Mouse (Mus musculus) cerebellum, adult 8-10 months (tissue): ENCODE measurements at regions not wholly inside any gene's neighbourhood (a gene's known extent, or its start where the extent isn't known, plus 50 kb on each side); places are given as distances from the start of the nearest gene placed in this dataset.
"Not testable (repeated sequence)": the region's sequence is repeated elsewhere in the genome, so short reads cannot be mapped to it uniquely, and the experiment has no call there.

Experiments
- DNase-seq: peaks from one replicate; pipeline ENCODE4 v3.0.0; 2022

DNA sequence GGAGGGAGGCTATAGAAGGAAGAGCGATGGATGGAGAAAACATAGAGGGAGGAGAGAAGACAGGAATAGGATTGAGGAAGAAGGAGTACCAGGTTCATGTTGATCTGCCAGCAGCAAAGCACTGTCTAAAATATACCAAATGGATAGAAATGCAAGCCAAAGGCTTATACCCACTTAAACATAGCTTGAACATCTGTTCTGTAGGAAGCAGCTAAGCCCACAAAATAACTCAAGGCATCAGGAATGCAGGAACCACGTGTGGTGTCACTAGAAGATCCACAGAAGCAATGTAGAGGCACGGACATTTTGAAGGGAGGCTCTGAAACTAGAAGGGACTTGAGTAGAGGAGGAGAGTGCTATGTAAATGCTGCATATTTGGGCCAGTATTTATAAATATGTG, 78.9 kb downstream of the Smgc start:
- DNase-seq = no peak

DNA sequence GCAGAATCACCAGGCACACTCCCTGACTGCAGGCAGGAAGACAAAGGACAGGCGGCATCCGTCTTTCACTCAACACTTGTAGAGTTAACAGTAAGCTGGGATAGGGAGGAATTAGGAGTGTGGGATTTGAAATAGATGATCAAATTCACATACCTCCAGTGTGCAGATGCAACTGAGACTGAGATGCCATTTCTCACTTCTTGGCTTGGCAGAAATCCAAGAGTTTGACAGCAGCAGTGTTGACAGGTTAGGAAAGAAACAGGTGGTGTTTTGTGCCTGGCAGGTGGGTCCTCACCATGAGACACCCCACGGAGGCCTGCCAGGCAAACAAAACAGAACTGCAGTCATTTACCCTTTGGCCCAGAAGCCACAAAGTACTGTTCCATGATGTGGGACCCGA, 79.8 kb downstream of the Smgc start:
- peak; percentile 3 for DNase-seq

DNA sequence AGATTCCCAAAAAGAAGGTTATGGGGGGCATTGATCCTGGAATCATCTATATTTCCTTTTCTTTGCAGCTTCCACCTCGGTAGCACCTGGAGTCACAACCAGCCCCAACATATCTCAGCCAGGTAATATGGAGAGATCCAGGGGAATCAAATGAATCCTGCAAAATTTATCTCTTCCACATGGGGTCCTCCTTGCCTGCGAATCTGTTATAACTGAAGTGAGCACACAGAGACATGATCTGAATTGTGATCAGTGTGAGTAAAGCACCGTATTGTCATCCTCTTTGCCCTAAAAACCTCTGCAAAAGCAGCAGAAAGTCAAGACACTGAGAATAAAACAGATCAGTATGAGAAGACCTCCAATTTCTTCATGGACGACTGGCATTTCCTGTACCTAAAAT, 86.5 kb downstream of the Smgc start:
- DNase-seq = no peak

DNA sequence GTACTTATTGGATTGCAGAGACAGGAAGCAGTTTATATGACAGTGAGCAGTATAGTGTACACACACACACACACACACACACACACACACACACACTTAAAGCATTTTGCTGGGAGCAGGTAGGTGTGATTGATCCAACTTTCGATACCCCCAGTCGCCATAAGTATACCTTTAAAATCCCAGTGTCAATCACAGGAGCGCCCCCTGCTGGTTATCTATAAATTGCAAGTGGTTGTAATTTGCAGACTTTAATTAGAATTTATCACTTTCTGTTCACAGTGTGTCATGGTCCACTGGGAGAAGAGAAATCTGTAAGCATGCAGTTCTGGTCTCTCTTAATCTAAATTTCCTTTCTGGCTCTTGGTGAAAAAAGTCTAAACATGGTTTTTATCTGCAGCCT, 89.4 kb downstream of the Smgc start:
- no peak for DNase-seq

DNA sequence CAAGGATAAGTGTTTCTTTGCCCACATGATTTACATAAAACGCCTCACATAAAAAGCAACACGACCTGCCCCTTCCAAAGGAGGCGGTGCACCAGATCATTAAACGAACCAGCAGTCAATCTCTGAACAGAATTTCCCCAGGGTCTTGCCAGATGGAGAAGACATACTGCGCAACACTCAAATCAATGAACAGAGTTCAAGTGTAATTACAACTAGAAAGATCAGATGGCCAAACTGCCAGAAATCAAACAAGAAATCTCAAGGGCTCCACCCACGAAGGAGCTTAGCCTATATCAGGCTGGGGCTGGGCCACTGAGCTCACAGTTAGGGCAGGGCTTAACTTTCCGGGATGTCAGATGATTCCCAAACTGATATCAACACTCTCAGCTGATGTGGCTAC, 90.4 kb downstream of the Smgc start:
- no peak for DNase-seq

DNA sequence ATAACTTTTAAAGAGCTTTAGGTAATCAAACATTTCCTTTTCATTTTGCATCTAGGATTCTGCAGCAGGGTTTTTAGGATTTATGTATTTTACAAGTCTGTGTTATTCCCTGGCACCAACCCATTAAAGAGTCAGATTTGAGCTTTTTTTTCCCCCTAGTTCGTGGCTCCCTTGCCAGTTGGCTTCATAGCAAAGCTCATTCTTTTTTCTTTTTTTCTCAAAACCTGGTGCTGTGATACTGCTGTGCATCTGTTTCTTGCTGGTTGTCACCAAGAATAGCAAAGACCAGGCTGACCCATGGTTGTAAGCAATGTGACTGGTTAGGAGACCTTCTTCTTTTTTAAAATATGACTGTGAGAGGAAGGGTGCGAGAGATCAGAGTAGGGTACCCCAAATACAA, 93.7 kb upstream of the Cntn1 start:
- no peak for DNase-seq

DNA sequence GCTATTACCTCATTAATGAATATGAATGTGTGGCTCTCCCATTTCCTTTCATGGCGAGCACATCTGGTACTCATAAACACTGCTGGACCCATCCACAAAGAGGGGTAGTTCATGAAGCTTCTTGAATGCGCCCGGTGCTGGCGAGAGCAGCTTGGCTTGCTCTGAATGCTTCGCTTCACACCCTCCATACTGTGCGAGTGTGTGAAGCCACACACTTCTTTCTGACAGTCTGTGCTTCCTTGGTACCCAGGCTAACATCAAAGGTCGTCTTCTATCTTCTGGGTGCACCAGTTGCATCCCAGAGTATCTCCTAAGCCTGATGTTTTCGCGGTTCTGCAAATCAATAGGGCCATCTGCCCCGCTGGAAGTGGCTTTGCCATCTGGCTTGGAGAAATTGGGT, 85.8 kb upstream of the Cntn1 start:
- no peak for DNase-seq

DNA sequence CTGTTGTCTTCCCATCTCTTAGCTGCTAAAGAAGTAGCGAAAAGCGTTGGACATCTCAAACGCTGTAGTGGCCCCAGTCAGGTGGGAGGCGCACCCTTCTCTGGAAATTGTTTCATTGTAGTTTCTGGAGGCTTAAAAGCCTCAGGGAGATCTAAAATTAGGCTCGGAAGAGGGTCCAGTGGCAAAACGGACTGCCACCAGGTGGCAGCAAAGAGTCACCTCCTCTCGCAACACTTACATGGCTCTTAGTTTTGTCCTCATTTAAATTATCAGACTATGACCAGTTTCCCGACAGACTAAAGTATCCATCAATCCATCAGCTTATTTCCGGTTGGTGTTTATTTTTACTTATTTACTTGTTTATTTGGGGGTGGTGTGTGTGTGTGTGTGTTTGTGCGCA, 81.6 kb upstream of the Cntn1 start:
- peak; percentile 77 for DNase-seq

DNA sequence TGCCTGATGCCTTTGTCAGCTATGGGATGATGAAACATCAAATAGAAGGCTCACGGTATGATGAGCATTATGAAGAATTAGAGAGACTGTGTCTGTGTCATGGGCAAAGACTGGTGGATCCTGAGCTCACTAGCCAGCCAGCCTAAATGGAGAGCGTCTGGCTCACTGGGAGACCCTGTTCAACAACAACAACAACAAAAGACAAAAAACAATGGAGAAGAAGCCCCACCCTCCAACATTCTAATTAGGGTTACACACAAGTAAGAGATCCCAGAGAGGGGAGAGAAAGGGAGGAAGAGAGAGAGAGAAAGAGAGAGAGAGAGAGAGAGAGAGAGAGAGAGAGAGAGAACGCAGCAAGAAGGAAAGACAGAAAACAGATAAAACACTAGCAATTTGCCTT, 79.6 kb upstream of the Cntn1 start:
- no peak for DNase-seq

DNA sequence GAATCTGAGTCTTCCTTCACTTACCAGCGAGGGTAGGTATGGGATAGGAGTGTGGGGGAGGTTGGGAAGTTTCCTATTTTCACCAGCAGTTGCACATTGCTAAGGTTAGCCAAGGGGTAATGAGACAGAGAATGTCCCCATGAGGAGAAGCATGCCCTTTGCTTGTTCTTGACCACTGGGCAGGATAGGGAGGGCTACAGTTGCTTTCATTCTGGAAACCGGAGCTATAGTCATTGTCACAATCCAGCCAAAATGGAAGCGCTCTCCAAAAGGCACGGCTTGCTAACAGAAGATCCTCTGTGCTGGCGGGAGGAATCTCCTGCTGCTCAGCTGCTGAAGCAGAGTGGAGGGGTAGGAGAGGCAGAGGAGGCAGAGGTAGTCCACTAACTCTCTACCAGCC, 79.1 kb upstream of the Cntn1 start:
- DNase-seq = no peak

DNA sequence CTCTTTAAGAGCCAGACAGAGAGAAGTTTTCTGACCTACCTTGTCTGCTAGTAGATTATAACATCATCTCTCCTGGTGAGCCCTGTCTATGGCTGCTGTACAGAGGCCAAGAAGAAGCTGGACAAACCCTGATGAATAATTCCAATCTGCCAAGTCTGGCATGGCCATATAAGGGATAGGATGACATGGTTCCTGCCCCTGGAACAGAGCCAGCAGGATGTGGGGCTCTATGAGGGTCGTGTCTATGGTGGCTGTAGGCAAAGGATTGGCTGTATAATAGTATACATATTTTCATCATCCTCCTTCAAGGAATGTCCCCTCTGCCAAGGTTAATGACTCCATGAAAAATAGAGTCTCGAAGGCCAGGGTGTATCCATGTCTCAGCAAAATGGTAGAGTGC, 75.4 kb upstream of the Cntn1 start:
- no peak for DNase-seq

DNA sequence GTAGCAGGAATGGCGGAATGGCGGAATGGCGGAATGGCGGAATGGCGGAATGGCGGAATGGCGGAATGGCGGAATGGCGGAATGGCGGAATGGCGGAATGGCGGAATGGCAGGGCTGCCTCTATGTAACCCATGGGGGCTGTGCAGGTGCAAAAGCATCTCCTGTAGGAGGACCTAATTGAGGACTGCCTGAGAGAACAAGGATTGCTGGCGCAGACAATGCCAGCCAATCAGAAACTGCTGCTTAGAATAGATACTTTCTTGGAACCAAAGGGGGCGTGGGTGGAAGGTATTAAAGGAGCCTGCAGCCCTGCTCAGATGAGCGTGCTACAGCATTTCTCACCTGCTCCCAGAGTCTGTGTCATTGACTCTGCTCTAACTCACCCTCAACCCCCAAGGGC, 67.8 kb upstream of the Cntn1 start:
- not testable (repeated sequence) for DNase-seq

DNA sequence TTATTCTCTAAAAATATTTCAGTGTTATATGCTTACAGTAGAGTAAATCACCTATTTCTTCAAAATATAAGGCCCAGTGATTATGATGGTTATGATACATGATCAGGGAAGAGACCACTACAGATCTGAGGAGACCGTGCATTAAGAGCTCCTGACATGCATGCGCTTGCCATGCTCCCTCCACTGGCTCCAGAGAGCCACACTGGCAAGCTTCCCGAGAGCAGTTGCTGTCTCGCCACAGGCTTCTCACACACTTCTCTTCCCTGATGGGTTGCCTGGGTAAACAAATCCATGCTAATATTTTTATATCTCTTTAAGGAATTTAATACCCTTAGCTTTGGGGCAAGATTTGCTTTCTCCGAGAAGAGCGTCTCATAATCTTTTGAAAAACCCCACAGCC, 50.9 kb upstream of the Cntn1 start:
- peak; percentile 64 for DNase-seq
